Mouse (Mus musculus) cortical plate, adult 2 months (tissue): ENCODE measurements at regions not wholly inside any gene's neighbourhood (a gene's known extent, or its start where the extent isn't known, plus 50 kb on each side); places are given as distances from the start of the nearest gene placed in this dataset.

ENCODE experiments used
- CTCF ChIP-seq: fragments of 200-500 bp; IDR thresholded peaks from 2 replicates; pipeline ENCODE4 v1.5.1; 2011; ENCODE audit warnings: mild to moderate bottlenecking, control low read depth, low read length; ENCODE audit not compliant: insufficient read depth; ENCODE audit errors: extremely low read depth
- POLR2A ChIP-seq: fragments of 200-500 bp; IDR thresholded peaks from 2 replicates; pipeline ENCODE4 v1.6.1; 2011; ENCODE audit warnings: mild to moderate bottlenecking, low read length, control low read depth; ENCODE audit not compliant: insufficient read depth; ENCODE audit errors: extremely low read depth

GRCm38 (mm10) chr13:102231048-102231447 is 462.3 kb upstream of the Cd180 start:
- no peak for TF ChIP-seq CTCF
- TF ChIP-seq POLR2A, result no peak
